Mouse (Mus musculus) lung, postnatal 0 days (tissue): ENCODE data around the gene Ugt1a6b.

Experiments
- CTCF ChIP-seq: IDR thresholded peaks from 2 replicates; pipeline ENCODE4 v1.5.1; 2016; ENCODE audit warnings: antibody characterized with exemption, mild to moderate bottlenecking
- EP300 ChIP-seq: IDR thresholded peaks from 2 replicates; pipeline ENCODE4 v1.6.1; 2016; ENCODE audit warnings: antibody characterized with exemption, mild to moderate bottlenecking, control low read depth

DNA sequence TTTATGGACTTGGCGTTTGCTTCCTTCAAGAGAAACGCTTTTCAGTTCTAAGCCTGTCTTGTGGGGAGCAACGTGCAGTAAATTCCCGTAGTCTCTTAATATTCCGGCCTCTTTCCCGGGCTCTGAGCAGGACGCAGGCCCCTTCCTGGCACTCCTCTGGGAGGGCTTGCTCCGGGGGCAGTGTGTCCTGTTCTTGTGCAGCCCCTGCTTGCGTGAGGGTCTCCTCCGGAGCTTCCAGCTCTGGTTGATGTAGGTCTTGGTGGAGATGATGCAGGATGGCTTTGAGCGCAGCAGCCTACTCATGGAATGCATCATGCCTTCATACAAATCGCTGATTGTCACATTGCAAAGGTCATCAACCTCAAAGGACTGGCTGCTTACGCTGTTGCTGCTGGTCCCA lies 163.1 kb downstream of the Ugt1a6b start:
- TF ChIP-seq CTCF (no peak), EP300 (no peak)
